Mouse (Mus musculus): ENCODE measurements around the gene Tlr2.

Gene Tlr2

DNA sequence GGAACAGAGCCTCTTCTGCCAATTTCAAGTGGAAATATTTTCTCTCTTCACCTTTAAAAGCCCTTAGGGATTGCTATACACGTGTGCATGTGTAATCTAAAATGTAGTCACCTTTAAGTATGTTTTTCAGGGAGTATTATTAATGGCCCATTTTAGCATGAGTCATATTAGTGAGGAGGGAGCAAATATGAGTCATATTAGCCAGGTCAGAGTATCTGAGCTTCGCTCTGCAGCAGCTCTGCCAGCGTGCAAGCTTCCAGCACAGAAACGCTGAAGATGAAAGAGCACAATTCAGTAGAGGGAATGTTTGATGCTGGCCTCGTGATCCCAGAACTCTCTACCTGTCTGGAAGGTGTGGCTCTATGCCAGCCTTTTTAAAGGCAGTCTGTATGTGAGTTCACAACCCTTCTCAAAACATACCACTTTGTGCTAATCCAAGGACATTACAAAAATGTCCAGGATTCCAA is 13.4 kb downstream of the Tlr2 start:
- no peak for DNase-seq (ENCODE audit: low spot score)

GRCm38 (mm10) chr3:83827684-83828083 is 13.9 kb downstream of the Tlr2 start:
- no peak for DNase-seq (ENCODE audit: low spot score)

GRCm38 (mm10) chr3:83823774-83824173 is 17.8 kb downstream of the Tlr2 start:
- DNase-seq (ENCODE audit: low spot score) = no peak

GRCm38 (mm10) chr3:83816372-83816925 is 25.1 kb downstream of the Tlr2 start:
- DNase-seq (ENCODE audit: low spot score) = no peak

DNA sequence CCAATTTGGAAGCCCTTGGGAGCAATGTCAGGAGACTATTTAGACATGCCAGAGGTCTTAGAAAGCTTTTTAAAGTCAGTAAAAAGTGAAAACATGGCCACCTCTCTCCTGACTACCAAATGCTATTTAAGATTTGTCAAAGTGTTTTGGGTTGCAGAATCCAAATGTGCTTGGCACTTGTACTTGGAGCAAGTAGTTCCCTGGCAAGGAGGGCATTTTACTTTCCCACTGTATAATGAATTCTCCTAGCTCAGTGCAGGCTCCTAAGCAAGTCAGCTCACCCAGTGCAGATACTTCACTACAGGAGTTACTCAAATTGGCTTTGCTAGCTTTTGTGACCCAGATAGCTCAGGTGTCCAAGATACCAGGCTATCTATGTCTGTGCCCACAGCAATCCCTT is 28.7 kb downstream of the Tlr2 start:
- DNase-seq (ENCODE audit: low spot score) = no peak

GRCm38 (mm10) chr3:83811987-83812386 is 29.6 kb downstream of the Tlr2 start:
- no peak for DNase-seq (ENCODE audit: low spot score)

DNA sequence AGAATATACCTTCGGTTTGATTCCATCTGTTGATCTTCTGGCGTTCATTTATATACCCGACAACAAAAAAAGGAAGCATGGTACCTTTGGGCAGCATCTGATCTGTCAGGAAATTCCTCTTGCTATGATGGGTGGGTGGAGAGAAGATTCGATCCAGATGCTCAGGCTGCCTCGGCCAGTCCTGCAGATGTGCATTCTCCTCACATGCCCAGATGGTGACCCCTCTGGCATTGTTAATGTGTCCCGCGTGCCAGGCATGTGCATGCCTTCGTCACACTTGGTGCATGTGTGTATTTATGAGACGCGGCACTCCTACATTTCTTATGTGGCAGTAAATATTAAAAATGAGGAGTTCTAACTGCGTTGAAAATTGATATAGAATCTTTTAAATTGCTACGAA is 33.1 kb downstream of the Tlr2 start:
- DNase-seq (ENCODE audit: low spot score) = no peak

DNA sequence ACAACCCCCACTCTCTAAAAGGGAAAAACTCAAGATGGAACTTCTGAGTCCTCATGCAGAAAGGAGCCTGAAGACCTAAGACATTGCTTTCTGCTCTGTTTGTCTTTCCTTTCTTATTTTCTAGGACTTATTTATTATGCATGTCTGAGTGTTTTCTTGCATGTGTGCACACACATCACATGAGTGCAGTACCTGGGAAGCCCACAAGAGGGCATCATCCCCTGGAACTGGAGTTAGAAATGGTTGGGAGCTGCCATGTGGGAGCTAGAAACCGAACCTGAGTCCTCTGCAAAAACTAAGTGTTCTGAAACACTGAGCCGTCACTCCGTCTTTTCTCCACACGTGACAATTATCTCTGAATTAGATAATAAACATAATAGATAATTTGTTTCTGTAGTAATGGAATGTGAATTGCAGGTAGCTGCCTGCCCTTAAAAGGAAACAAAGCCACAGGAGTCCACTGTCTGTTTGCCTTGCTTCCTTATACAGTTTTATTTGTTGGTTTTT is 39.9 kb downstream of the Tlr2 start:
- no peak for DNase-seq (ENCODE audit: low spot score)

GRCm38 (mm10) chr3:83799486-83799885 is 42.1 kb downstream of the Tlr2 start:
- no peak for DNase-seq (ENCODE audit: low spot score)

- peak; percentile 20 for DNase-seq (ENCODE audit: low spot score)
These were observed 43.7 kb downstream of the Tlr2 start for GRCm38 (mm10) chr3:83797828-83798227.

- no peak for DNase-seq (ENCODE audit: low spot score)
These were observed 44.5 kb downstream of the Tlr2 start for GRCm38 (mm10) chr3:83797098-83797497.

DNA sequence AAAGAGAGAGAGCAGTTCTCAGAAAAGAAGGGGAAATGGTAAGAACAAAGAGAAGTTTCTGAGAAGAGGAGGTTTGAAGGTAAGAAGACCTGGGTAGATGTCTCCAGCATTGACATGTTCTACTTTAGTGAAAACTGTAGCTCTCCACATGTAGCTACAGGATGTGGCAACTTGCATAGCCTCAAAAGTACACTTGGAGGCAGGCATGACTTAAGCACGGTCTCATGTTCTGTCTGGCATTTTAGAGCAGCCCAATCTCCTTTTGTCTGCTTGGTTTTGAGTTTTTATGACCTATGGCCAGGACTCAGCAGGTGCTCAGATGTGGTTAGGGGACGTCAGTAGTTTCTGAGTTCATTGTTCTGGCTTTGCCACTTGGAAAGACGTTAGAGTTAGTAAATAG is 50.1 kb downstream of the Tlr2 start:
- no peak for DNase-seq (ENCODE audit: low spot score)

DNA sequence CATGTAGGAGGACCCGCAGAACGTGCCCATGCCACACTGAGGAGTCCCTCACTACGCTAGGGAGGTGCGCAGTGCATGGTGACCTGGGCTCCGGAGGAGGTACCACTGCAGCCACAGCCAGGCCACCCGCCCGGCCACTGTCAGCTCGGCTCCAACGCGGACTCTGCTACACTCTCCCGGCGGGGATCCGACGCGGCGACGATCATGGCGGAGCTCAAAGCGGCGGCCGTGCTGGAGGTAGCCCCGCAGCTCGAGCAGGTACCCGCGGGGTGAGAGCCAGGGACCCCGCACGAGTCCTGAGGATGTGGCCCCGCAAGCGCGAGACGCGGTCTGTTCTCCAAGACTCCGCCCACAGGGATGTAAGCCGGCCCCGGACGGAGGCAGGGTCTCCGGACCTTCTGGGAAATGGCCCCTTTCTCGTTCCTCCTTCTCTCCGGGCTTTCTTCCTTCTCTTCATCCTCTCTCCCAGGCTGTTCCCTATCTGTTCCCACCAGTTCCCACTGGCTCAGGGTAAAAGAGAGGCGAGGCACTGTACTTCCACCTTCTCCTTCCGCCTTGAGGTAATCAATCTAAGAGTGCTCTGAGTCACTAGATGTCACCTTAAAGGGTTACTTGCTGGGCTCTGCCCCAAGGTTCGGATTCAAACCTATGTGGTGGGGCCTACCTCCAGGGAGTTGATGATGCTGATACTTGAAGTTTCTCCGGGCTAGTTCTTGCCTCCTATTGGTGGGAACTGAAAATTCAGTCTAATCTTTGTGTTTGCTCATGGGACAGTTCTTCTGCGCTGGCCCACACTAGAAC is 51.7 kb downstream of the Tlr2 start:
- no peak for DNase-seq (ENCODE audit: low spot score)

- DNase-seq (ENCODE audit: low spot score) = no peak
These were observed 53.7 kb downstream of the Tlr2 start for GRCm38 (mm10) chr3:83787776-83788305.

- DNase-seq (ENCODE audit: low spot score) = no peak
These were observed 54.5 kb downstream of the Tlr2 start for GRCm38 (mm10) chr3:83787086-83787485.

Measured in layer of hippocampus, adult 11-12 months (tissue).